Mouse (Mus musculus): ENCODE results near the gene Vps13d. TPM values are rescaled to one million over a fixed set of nuclear protein-coding genes. Genes with fewer than 3 reads are reported as not detected.
"Not testable (repeated sequence)": the region's sequence is repeated elsewhere in the genome, so short reads cannot be mapped to it uniquely, and the experiment has no call there.

The Vps13d gene
- total RNA-seq, 2 experiments from 2014 or later: 26.3 to 27.2 TPM

- DNase-seq: no peak
Measured at GRCm38 (mm10) chr4:145211076-145211475, 16.3 kb upstream of the Vps13d start.

GRCm38 (mm10) chr4:145210564-145210963 lies 15.8 kb upstream of the Vps13d start:
- no peak for DNase-seq

GRCm38 (mm10) chr4:145209690-145210088 lies 14.9 kb upstream of the Vps13d start:
- DNase-seq: no peak

- no peak for DNase-seq
Measured at GRCm38 (mm10) chr4:145209076-145209689, 14.4 kb upstream of the Vps13d start.

- no peak for DNase-seq
Measured at GRCm38 (mm10) chr4:145207718-145208371, 13.0 kb upstream of the Vps13d start.

- no peak for DNase-seq
Measured at GRCm38 (mm10) chr4:145204779-145205178, 10.0 kb upstream of the Vps13d start.

GRCm38 (mm10) chr4:145203305-145203704 lies 8.5 kb upstream of the Vps13d start:
- DNase-seq: no peak

GRCm38 (mm10) chr4:145201424-145201823 lies 6.6 kb upstream of the Vps13d start:
- DNase-seq: no peak

GRCm38 (mm10) chr4:145199982-145200699 lies 5.3 kb upstream of the Vps13d start:
- DNase-seq: no peak

GRCm38 (mm10) chr4:145196586-145196985 lies 1.8 kb upstream of the Vps13d start:
- DNase-seq: no peak

- no peak for DNase-seq
Measured at GRCm38 (mm10) chr4:145195172-145195571, 367 bp upstream of the Vps13d start.

GRCm38 (mm10) chr4:145193991-145194511 lies 754 bp downstream of the Vps13d start:
- DNase-seq: peak; percentile 75

- DNase-seq: no peak
Measured at GRCm38 (mm10) chr4:145193406-145193805, 1.4 kb downstream of the Vps13d start.

GRCm38 (mm10) chr4:145192686-145193085 lies 2.1 kb downstream of the Vps13d start:
- peak; percentile 40 for DNase-seq

- DNase-seq: no peak
Measured at GRCm38 (mm10) chr4:145188561-145188960, 6.2 kb downstream of the Vps13d start.

- no peak for DNase-seq
Measured at GRCm38 (mm10) chr4:145187619-145188018, 7.2 kb downstream of the Vps13d start.

- DNase-seq: no peak
Measured at GRCm38 (mm10) chr4:145178918-145179549, 15.8 kb downstream of the Vps13d start.

- not testable (repeated sequence) for DNase-seq
Measured at GRCm38 (mm10) chr4:145165542-145165941, 29.3 kb downstream of the Vps13d start.

GRCm38 (mm10) chr4:145164111-145164510 lies 30.7 kb downstream of the Vps13d start:
- DNase-seq: no peak

- DNase-seq: no peak
Measured at GRCm38 (mm10) chr4:145161243-145161642, 33.6 kb downstream of the Vps13d start.

GRCm38 (mm10) chr4:145155956-145156355 lies 38.8 kb downstream of the Vps13d start:
- peak; percentile 27 for DNase-seq

- no peak for DNase-seq
Measured at GRCm38 (mm10) chr4:145151103-145151486, 43.7 kb downstream of the Vps13d start.
